Mouse (Mus musculus): ENCODE results near the gene Bcdin3d. TPM values are rescaled to one million over a fixed set of nuclear protein-coding genes. Genes with fewer than 3 reads are reported as not detected.

Bcdin3d gene
- total RNA-seq, 1 experiment from 2014 or later: 7.2 TPM

DNA sequence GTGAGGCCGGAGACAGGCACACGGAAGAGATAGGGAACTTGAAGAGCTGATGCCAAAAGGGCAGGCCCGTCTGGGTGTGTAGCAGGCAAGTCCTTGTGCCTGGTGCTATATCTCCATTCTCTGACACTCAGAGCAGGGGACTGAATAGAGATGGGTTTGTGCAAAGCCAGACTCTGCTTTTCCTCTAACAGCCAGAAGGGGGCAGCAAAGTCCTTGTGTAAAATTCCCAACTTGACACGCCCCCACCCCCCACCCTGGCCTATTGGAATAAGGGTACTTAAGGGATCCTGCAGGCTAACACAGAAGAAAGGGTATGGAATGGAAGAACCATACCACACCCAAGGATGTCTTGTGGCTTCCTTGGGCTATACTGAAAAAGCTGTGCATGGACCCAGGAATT lies 22.5 kb upstream of the Bcdin3d start:
- ATAC-seq (replicated peaks in 1 of 2; ENCODE audit: insufficient read depth in 1 of 2, low FRiP score in 2 of 2, low TSS enrichment in 1 of 2, low read depth in 1 of 2, poor library complexity in 2 of 2, severe bottlenecking in 2 of 2): peak; percentile 40 to 60; a peak in 3 of 4 replicates

DNA sequence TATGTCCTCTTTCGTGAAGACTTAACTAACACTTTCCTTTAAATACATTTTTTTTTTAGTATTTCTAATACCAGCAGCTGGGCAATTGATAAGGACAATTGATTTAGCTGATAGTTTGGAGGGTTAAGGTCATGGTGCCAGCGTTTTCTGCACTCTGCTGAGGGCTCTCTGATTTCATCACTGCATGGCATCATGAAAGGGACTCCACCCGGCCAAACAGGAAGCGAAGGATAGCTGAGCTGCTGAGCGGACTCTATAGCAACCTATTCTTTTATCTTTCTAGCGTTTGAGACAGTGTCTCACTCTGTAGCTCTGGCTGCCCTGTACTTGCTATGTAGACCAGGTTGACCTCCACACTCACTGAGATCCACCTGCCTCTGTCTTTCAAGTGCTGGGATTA lies 10.2 kb upstream of the Bcdin3d start:
- ATAC-seq (replicated peaks in 1 of 2; ENCODE audit: insufficient read depth in 1 of 2, low FRiP score in 2 of 2, low TSS enrichment in 1 of 2, low read depth in 1 of 2, poor library complexity in 2 of 2, severe bottlenecking in 2 of 2): no peak

DNA sequence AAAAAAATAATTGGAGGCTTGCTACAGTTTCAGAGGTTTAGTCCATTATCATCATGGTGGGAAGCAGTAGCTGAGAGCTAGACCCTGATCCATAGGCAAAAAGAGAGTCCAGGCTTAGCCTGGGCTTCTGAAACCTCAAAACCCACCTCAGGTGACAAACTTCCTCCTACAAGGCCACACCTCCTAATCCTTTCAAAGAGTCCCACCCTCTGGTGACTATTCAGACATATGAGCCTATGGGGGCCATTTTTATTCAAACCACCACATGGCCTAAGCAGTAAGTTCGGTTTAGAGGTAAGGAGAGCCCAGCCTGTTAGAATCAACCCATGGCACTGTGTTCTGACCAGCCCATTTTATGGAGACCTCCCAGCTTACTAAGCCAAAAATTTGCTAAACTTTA lies 1.3 kb upstream of the Bcdin3d start:
- no peak for ATAC-seq (replicated peaks in 1 of 2; ENCODE audit: insufficient read depth in 1 of 2, low FRiP score in 2 of 2, low TSS enrichment in 1 of 2, low read depth in 1 of 2, poor library complexity in 2 of 2, severe bottlenecking in 2 of 2)

DNA sequence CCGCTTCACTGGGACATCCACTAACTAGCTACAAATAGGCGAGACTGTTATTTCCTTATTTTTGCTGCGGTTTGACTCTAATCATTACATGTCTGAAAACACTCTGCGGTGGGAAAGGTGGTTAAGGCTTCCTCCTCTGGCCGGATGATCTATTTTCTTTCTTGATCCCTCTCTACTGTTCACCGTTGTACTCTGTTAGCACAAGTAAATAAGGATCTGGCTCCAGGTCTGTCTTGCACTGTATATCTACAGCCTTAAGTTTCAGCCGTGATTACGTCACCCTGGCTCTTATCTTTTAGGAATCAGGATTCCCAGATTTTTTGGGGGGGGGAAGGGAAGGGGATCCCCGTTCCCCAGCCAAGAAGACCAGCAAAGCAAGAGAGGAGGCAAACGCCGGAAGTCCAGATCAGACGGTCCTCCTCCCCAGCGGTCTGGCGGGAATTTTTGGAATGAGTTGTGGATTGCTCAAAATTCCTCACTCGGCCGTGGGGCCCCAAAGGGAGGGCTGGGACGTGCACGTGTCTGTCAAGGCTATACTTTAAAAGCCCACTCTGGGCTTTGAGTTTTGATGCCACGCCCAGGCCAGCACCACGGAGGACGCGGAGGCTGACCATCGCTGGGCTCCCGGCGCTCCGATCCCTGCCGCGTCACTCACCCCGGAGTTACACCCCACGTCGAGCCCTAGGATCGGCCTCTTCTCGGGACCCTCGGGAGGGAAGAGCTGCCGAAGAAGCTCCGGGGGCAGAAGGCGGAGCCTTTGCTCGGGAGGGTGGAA lies 542 bp downstream of the Bcdin3d start:
- ATAC-seq (replicated peaks in 1 of 2; ENCODE audit: insufficient read depth in 1 of 2, low FRiP score in 2 of 2, low TSS enrichment in 1 of 2, low read depth in 1 of 2, poor library complexity in 2 of 2, severe bottlenecking in 2 of 2): peak; percentile 47 to 49; a peak in 3 of 4 replicates

DNA sequence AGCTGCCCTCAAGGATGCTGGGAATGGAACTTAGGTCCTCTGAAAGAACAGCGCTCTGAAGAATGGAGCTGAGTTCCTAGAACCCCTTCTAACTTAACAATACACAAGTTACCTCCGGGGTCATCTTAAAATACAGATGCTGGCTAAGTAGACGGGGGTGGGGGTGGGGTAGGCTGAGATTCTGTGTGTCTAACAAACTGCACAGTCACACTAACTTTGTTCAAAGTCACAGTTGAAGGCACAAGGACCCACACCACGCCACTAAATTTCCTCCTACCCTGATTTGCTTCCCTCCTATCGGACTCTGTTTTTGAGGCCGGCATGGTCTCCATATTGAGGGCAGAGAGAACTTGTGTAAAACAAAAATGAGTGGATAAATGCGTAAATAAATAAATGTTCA lies 1.6 kb downstream of the Bcdin3d start:
- ATAC-seq (replicated peaks in 1 of 2; ENCODE audit: insufficient read depth in 1 of 2, low FRiP score in 2 of 2, low TSS enrichment in 1 of 2, low read depth in 1 of 2, poor library complexity in 2 of 2, severe bottlenecking in 2 of 2): no peak

DNA sequence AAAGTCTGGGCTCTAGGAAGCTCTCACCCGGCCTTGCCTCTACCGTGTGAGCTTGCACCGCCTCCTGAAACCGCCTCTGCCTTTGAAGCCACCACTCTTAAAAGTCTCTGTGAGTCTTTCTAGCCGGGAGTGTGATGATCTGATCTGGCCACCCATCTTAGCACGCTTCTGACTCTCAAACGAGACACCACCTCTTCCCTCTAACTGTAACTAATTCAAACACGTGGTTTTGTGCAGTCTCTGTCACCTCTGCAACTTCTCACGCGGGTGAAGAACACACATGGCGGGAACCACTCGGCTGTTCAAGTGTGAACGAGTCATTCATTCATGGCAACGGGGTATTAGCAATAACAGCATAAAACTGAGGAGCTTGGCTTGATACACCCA lies 2.9 kb downstream of the Bcdin3d start:
- no peak for ATAC-seq (replicated peaks in 1 of 2; ENCODE audit: insufficient read depth in 1 of 2, low FRiP score in 2 of 2, low TSS enrichment in 1 of 2, low read depth in 1 of 2, poor library complexity in 2 of 2, severe bottlenecking in 2 of 2)

DNA sequence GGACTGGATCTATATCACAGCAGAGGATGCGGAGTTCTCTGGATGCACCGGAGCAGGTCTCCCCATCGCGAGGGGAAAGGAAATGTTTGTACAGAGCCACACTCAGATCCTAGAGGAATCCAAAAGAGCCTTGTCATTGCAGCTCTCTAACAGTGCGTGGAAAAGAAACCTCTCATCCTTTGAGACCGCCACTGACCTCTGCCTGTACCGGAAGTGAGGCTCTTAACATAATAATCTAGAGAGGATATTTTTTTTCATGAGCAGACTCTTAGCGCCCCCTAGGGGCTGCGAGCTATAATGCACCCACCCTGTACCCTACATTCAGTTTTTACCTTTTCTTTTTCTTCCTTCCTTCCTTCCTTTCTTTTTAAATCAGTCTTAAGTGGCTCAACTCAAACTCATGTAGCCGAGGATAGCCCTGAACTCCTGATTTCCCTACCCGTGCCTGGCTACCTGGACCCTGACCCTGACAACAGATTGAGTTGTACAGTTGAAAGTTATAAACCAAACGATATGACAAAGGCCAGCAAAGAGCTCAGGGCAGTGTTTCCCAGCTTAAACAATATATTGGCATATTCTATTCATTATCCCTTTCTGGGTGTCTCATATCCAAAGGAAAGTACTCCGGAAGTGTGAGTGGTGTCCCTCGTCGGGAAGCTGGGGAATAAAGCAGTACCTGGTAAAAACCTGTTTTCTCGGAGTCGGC lies 3.4 kb downstream of the Bcdin3d start:
- no peak for ATAC-seq (replicated peaks in 1 of 2; ENCODE audit: insufficient read depth in 1 of 2, low FRiP score in 2 of 2, low TSS enrichment in 1 of 2, low read depth in 1 of 2, poor library complexity in 2 of 2, severe bottlenecking in 2 of 2)

DNA sequence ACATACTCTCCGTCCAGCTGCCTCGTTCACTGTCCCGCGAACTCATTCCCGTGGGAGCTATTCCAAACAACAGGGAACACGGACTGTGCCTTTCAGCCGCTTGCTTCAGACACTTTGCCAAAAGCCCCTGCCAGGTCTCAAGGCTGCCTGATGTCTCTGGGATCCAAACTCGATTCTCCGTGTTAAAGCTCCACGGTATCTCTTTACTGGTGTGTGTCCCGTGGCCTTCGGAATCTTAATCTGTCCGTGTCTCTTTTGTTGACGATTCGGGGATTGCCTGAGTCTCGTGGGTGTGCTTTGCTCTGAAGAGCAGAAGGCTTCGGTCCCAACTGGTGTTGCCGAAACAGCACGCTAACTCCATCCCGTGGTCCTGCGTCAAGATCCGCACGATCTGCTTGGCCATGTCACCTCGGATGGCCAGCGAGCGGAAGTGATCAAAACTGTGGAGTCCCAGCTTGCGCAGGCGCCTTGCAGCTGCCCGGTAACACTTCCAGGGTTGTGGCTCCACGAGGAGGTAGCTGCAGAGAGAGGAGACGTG lies 4.2 kb downstream of the Bcdin3d start:
- ATAC-seq (replicated peaks in 1 of 2; ENCODE audit: insufficient read depth in 1 of 2, low FRiP score in 2 of 2, low TSS enrichment in 1 of 2, low read depth in 1 of 2, poor library complexity in 2 of 2, severe bottlenecking in 2 of 2): no peak

DNA sequence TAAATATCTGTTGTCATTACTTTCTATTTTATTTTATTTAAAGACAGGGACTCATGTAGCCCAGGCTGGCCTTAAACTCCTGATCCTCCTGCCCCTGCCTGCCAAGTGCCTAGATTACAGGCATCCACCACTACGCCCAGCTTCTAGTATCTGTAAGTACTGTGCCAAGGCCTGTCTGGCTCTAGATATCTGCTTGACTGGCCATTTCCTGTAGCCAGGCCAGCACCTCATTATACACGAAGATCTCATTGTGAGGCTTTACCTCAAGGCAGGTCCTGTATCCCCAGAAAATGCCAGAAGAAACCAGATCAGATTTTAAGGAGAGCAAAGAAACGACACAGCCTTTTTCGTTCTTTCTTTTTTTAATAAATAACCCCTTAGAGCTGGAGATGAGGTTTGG lies 4.8 kb downstream of the Bcdin3d start:
- ATAC-seq (replicated peaks in 1 of 2; ENCODE audit: insufficient read depth in 1 of 2, low FRiP score in 2 of 2, low TSS enrichment in 1 of 2, low read depth in 1 of 2, poor library complexity in 2 of 2, severe bottlenecking in 2 of 2): no peak

DNA sequence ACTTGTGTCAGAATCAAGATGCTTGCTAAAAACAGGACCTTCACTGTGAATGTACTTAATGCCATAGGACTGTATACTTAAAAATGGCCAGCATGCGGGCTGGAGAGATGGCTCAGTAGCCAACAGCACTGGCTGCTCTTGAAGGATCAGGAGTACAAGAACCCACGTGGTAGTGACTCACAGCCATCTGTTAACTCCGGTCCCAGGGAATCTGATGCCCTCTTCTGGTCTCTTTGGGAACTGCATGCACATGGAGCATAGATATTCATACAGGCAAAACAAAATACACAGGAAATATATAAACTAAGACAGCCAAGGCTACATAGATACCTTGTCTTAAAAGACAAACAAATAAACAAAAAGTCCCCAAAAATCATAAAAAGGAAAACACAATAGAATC lies 5.5 kb downstream of the Bcdin3d start:
- ATAC-seq (replicated peaks in 1 of 2; ENCODE audit: insufficient read depth in 1 of 2, low FRiP score in 2 of 2, low TSS enrichment in 1 of 2, low read depth in 1 of 2, poor library complexity in 2 of 2, severe bottlenecking in 2 of 2): peak in 1 of 2 experiments; percentile 54; a peak in 1 of 4 replicates

DNA sequence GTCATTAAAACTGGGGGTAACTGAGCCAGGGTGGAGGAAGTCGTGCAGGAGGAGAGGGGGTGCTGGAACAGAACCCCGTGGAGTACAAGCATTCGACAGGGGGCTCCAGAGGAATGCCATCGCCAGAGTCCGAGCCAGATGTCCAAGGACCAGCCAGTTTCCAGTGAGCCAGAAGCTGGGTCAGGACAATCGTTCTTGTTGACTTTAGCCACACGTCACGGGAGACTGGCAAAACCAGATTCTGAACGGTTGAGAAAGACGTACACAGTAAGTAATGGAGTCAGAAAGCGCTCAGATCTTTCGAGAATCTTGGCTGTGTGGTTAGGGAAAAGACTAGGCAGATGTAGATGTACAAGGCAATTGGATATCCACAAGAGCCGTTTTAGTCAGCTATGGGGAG lies 11.3 kb downstream of the Bcdin3d start:
- no peak for ATAC-seq (replicated peaks in 1 of 2; ENCODE audit: insufficient read depth in 1 of 2, low FRiP score in 2 of 2, low TSS enrichment in 1 of 2, low read depth in 1 of 2, poor library complexity in 2 of 2, severe bottlenecking in 2 of 2)

DNA sequence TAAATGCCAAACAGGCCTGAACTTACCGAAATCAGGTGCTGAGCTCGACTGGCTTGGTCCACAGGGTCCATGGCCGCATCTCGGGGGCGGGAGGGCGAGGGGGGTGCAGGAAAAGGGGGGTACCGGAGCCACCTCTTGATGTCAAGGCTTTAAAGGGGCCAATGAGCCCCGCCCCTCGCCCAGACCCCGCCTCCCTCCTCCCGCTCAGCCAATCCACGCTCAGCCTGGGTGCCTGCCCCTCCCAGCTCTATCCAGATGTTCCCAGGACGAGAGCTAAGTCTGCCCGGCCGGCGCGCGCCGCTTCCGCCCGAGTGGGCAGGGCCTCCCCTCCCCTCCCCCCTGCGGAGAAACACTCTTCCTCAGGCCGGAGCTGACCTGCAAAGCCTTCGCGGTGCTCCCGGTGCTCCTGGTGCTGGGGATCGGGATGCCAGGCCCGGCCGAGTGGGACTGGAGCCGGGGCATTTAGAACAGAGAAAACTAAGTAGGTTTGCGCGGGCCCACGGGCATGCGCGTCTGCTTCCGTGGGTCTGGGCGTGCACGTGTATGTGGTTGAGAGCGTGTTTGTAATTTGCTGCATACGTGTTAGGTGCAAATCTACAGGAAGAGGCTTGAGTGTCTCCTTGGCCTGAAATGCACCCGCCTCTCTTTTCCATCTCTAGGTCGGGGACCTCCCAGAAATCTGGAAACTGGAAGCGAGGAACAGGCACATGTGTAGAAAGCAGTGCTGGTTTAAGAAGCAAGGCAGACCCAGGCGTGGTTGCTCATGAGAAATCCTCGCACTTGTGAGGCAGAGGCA lies 16.7 kb downstream of the Bcdin3d start, which contains the start of gene Nckap5l:
Nckap5l (minus strand) TSS at position 143 of the 796 bp plus-strand sequence.
- peak; percentile 86 to 93 for ATAC-seq (replicated peaks in 1 of 2; ENCODE audit: insufficient read depth in 1 of 2, low FRiP score in 2 of 2, low TSS enrichment in 1 of 2, low read depth in 1 of 2, poor library complexity in 2 of 2, severe bottlenecking in 2 of 2)

DNA sequence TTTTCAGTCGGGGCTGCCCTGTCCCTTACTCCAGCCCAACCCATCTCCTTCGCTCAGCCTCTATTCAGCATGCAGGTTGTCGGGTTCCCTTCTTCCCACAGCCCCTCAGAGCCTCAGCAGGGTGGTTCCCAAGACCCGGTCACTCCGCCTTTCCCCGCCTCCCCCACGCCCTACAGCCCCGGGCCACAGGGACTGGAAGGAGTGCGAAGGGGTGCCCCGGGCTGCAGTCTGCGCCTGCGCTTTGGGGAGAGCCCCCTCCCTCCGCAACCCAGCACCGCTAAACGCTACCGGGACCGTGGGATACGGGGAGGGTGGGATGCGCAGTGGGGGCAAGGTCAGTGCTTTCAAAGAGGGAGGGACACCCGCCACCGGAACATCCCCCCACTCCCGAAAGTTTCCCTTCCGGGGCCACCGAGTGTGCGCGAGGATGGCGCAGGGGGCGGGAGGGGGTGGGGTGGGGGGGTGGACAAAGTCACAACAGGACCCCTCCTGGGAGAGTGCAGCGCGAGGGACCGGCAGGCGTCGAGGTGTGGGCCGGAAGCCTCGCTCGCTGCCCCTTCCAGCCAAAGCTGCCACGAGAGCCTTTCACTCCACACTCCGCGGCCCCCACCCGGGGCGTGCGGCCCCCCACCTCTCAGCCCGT lies 17.4 kb downstream of the Bcdin3d start:
- ATAC-seq (replicated peaks in 1 of 2; ENCODE audit: insufficient read depth in 1 of 2, low FRiP score in 2 of 2, low TSS enrichment in 1 of 2, low read depth in 1 of 2, poor library complexity in 2 of 2, severe bottlenecking in 2 of 2): peak in 1 of 2 experiments; percentile 16; a peak in 1 of 4 replicates

DNA sequence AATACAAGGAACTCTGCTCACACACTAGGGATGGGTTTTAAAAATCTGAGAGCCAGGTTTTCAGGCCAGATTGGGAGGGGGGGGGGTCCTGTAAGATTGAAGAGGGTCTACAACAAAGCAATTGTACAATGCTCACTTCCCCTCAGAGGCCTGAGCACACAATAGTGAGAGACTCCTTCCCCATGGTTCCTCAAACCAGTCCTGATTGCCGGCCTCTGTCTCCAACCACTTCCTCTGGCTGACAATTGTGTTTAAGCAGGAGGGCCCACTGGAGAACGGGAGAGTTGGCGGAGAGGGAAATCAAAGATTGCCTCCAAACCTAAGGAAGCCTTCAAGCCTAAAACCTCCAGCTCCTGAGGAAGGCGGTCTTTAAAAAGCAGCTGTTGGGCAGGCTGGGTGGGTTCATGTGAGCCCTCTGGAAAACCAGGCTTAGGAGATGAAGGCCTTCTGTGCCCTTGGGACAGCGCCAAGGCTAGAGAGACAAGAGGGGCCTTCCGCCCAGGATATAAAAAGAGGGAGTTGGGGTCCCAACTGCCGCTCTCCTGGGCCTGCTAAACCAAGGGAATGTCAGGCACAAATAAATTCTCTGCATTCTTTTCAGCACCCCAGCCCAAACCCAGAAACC lies 18.1 kb downstream of the Bcdin3d start:
- ATAC-seq (replicated peaks in 1 of 2; ENCODE audit: insufficient read depth in 1 of 2, low FRiP score in 2 of 2, low TSS enrichment in 1 of 2, low read depth in 1 of 2, poor library complexity in 2 of 2, severe bottlenecking in 2 of 2): 0 out of 4 replicates have a peak, but pooled peaks of 1 of the 2 experiments have one; percentile 26

DNA sequence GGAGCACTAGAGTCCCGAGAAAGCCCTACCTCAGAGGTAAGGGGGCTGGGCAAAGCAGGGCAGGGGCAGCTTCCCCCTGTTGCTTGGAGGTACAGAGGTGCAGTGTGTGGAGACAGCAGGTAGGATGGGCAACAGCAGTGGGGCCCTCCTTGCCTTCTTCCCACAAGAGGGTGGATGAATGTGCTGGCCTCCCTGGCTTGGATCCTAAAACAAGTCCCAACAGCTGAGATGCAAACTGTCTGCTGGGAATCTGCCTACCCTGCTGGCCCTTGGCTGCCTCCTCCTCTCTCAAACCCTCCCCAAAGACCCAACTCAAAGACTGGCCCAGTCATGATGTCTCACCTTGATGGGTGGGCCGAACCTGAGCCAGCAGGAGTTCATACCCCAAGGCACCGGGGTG lies 19.1 kb downstream of the Bcdin3d start:
- no peak for ATAC-seq (replicated peaks in 1 of 2; ENCODE audit: insufficient read depth in 1 of 2, low FRiP score in 2 of 2, low TSS enrichment in 1 of 2, low read depth in 1 of 2, poor library complexity in 2 of 2, severe bottlenecking in 2 of 2)

DNA sequence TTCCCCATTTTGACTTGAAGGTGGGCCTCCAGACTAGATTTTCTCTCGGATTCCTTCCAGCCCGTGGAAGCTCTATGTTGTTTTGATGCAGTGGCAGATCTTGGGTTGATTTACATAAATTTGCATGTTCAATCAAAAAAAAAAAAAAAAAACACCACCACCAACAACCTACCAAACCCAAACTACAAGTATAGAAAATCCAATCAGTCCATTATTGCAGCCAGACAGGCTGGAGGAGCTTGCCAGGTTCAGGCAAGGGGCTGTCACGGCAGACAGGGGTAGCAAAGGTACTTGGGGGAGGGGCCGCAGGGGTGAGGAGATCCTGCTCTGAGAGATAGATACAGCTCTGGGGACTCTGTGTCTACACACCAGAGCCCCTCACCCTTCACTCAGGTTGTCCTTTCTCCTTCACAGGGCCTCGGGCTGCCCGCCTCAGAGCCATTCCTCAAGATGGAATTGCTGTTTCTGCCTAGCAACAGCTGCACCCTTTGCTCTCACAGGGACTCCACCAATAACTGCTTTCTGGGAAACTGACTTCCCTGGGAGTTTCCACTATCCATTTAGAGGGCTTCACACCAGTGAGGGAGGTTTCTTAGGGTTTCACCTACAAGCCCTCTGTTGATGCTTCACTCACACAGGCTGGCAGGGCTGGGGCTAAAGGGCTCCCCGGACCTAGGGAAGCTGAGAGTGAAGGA lies 19.8 kb downstream of the Bcdin3d start:
- ATAC-seq (replicated peaks in 1 of 2; ENCODE audit: insufficient read depth in 1 of 2, low FRiP score in 2 of 2, low TSS enrichment in 1 of 2, low read depth in 1 of 2, poor library complexity in 2 of 2, severe bottlenecking in 2 of 2): no peak
